Mouse (Mus musculus) hindbrain, embryonic 16.5 days (tissue): ENCODE measurements around the gene Syngr1. TPM values are rescaled to one million over a fixed set of nuclear protein-coding genes. Genes with fewer than 3 reads are reported as not detected.

Experiments used
- ATAC-seq: fragments of 200-750 bp; cut with Nextera tagmentation; 2 replicates; pipeline ENCODE4 v1.8.0; 2017; ENCODE audit warnings: moderate TSS enrichment, moderate library complexity
- H3K27ac ChIP-seq: fragments of 300-500 bp; sonication (generic); 2 replicates; pipeline ENCODE4 v1.5.1; 2014; ENCODE audit warnings: low read depth, mild to moderate bottlenecking, control low read depth, low read length, moderate library complexity
- H3K27me3 ChIP-seq: fragments of 300-500 bp; sonication (generic); replicated peaks from 2 replicates; pipeline ENCODE4 v1.6.1; 2014; ENCODE audit warnings: low read length; ENCODE audit not compliant: control insufficient read depth, insufficient read depth
- H3K36me3 ChIP-seq: fragments of 300-500 bp; sonication (generic); 2 replicates; pipeline ENCODE4 v1.6.1; 2014; ENCODE audit warnings: mild to moderate bottlenecking, low read length, moderate library complexity, mixed read lengths; ENCODE audit not compliant: control insufficient read depth, insufficient read depth
- H3K4me1 ChIP-seq: fragments of 300-500 bp; sonication (generic); 2 replicates; pipeline ENCODE4 v1.6.1; 2014; ENCODE audit warnings: low read depth, low read length; ENCODE audit not compliant: control insufficient read depth, insufficient read depth
- H3K4me2 ChIP-seq: fragments of 300-500 bp; sonication (generic); 2 replicates; pipeline ENCODE4 v1.6.1; 2014; ENCODE audit warnings: mild to moderate bottlenecking, low read length, control low read depth, moderate library complexity
- H3K4me3 ChIP-seq: fragments of 300-500 bp; sonication (generic); 2 replicates; pipeline ENCODE4 v1.5.1; 2014; ENCODE audit warnings: mild to moderate bottlenecking, low read length, control low read depth, moderate library complexity
- H3K9ac ChIP-seq: fragments of 300-500 bp; sonication (generic); 2 replicates; pipeline ENCODE4 v1.6.1; 2014; ENCODE audit warnings: low read depth, mild to moderate bottlenecking, control low read depth, low read length, moderate library complexity
- H3K9me3 ChIP-seq: fragments of 300-500 bp; sonication (generic); 2 replicates; pipeline ENCODE4 v1.6.1; 2014; ENCODE audit warnings: mild to moderate bottlenecking, low read length, moderate library complexity; ENCODE audit not compliant: control insufficient read depth
- WGBS: fragments of 180-500 bp; shearing (Covaris S2); extraction: QIAGEN DNeasy Blood & Tissue Kit; methylation state at CpG from one replicate; pipeline ENCODE4 v1.1.7; 2014; 5-methylcytosine and 5-hydroxymethylcytosine counted together
- polyA plus RNA-seq: library from polyadenylated mRNA; unstranded; fragments of >200 nt; fragmentation: Nextera tagmentation; extraction: Ambion mirVana; gene quantifications from 2 replicates; pipeline ENCODE4 v1.2.1, GENCODE M21; 2015

The Syngr1 gene
- polyA plus RNA-seq, 1 experiment from 2014 or later, result 80.3 TPM

DNA sequence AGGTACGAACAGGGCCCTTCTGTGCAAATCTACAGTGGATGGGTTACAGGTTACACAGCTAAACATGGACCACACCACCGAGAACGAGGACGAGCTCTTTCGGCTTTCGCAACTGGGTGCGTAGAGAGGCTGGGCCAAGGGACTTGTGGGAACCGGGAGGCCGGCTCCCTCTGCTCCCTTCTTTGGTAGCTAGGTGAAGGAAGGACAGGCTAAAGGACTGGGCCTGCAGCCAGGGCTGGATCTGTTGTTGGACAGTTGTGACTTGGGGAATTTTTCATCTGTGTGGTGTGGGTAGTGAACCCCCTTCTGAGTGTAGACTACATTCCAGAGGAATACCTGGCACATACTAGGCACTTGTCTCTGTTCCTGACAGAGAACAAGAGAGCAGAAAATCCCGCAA, 61.5 kb downstream of the Syngr1 start:
- no peaks in the 10 kb centered on the region for H3K27me3 ChIP-seq
- H3K9me3 ChIP-seq, result no peaks in the 10 kb centered on the region
- no peak overlapping the region for H3K4me3 ChIP-seq
- H3K4me1 ChIP-seq, result no peaks in the 10 kb centered on the region
- H3K36me3 ChIP-seq, result peaks cover 15% of the 10 kb centered on the region
- no peak overlapping the region for H3K9ac ChIP-seq
- ATAC-seq, result no peak
- WGBS, result 89% methylated on average over 10 of the region's 10 CpGs
- no peak overlapping the region for H3K27ac ChIP-seq
- no peak overlapping the region for H3K4me2 ChIP-seq

DNA sequence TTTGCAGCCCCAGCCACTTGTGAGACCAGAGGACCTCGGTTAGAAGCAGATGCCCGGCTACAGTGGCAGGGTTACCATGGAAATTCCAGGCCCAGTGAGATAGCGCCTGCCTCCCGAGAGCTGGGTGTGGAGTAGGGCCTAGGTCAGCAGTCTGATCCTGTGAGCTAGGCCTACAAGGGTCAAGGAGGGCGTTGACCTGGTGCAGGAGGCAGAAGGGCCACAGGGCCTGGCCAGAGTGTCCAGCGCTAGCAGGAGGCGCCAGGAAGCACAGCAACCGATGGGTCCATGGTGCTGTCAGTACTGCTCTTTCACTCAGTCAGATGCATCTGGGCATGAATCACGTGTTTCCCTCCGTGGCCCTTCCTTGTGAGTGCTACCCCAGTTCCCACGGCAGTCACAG, 62.6 kb downstream of the Syngr1 start:
- Histone ChIP-seq H3K9me3 (no peaks in the 10 kb centered on the region), H3K27me3 (no peaks in the 10 kb centered on the region), H3K9ac (no peak overlapping the region), H3K4me1 (no peaks in the 10 kb centered on the region), H3K27ac (no peak overlapping the region), H3K4me2 (no peak overlapping the region), H3K36me3 (peaks cover 24% of the 10 kb centered on the region), H3K4me3 (no peak overlapping the region)
- WGBS, result 81% methylated on average over 11 of the region's 11 CpGs
- no peak for ATAC-seq

DNA sequence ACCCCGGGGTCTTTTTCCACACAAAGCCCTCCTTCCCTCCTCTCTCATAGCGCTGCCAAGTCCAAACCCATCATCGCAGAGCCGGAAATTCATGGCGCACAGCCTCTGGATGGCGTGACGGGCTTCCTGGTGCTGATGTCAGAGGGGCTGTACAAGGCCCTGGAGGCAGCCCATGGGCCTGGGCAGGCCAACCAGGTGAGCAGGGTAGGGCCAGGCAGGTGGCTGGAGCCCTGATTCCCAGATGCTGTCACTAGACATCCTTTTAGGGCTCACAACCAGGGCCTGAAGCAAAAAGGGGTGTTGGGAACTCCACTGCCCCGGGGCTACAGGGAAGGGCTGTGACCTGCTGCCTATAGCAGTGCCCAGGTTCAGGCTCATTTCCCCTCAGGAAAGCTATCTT, 64.6 kb downstream of the Syngr1 start:
- Histone ChIP-seq H3K4me3 (no peak overlapping the region), H3K36me3 (peaks cover 31% of the 10 kb centered on the region), H3K9ac (no peak overlapping the region), H3K9me3 (no peaks in the 10 kb centered on the region), H3K27me3 (no peaks in the 10 kb centered on the region), H3K27ac (no peak overlapping the region), H3K4me2 (no peak overlapping the region), H3K4me1 (no peaks in the 10 kb centered on the region)
- no peak for ATAC-seq
- 92% methylated on average over 8 of the region's 8 CpGs for WGBS

DNA sequence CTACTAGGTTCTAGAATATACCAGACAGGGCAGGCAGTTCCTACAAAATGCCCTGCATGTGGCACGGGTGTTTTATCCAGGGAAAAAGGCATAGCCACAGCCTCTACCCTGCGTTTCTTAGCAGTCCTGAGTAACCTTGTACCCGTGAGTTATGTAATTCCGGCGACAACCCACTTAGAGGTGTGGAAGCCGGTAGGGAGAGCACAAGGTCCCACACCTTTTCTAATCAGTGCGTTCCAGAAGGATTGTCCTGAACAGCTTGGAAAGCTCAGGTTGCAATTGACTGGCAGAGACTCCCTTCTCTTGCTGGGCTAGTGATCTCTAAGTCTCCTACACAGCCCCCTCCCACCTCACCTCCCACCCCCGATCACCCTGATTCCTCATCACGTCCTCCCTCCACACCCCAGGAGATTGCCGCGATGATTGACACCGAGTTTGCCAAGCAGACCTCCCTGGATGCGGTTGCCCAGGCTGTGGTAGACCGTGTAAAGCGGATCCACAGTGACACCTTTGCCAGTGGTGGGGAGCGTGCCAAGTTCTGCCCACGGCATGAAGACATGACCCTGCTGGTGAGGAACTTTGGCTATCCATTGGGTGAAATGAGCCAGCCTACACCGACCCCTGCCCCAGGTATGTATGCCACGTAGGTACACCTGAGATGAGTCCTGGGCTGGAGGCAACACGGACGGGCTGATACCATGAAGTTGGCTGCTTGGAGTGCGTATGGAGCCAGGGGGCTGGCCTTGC, 66.2 kb downstream of the Syngr1 start:
- Histone ChIP-seq H3K4me1 (no peaks in the 10 kb centered on the region), H3K9me3 (no peaks in the 10 kb centered on the region), H3K4me3 (no peak overlapping the region), H3K27ac (no peak overlapping the region), H3K9ac (no peak overlapping the region), H3K36me3 (peaks cover 35% of the 10 kb centered on the region), H3K4me2 (no peak overlapping the region), H3K27me3 (no peaks in the 10 kb centered on the region)
- ATAC-seq, result no peak
- 93% methylated on average over 22 of the region's 22 CpGs for WGBS

DNA sequence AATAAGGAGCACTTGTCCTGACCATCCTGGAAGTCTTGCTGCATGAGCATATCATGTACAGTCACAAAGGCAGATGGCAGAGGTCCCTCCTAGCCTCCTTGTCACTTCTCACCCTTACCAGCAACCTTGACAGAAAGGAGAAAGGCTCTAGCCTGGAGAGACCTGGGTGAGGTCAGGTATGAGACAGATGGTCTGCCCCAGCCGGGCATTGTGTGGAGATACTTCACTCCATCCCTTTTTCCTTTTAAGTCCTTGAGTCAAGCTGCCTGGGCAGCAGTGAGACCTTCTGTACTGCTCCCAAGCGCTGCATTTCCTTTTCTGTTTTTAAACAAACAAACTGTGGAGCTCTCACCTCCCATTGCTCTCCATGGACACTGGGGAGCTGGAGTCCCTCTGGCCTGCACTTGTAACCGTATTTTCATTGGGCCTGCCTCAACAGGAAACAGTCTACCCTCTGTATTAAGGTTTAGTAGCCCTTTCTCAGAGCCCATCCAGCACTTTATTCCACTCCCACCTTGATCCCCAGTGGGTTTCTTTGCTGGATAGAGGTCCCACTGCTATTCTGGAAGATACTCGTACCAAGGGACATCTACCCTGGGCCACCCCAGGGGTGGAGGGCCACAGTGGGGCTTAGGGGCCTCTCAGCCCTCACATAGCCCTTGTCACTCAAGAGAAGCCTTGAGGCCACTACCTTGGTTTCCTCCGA, 67.0 kb downstream of the Syngr1 start:
- 69% methylated on average over 5 of the region's 5 CpGs for WGBS
- H3K36me3 ChIP-seq, result peaks cover 38% of the 10 kb centered on the region
- no peak overlapping the region for H3K4me2 ChIP-seq
- H3K27ac ChIP-seq, result no peak overlapping the region
- H3K4me1 ChIP-seq, result peaks cover 2% of the 10 kb centered on the region; the same call in 1 of the 2 replicates
- H3K9ac ChIP-seq, result no peak overlapping the region
- no peaks in the 10 kb centered on the region for H3K9me3 ChIP-seq
- H3K4me3 ChIP-seq, result no peak overlapping the region
- H3K27me3 ChIP-seq, result no peaks in the 10 kb centered on the region
- no peak for ATAC-seq

DNA sequence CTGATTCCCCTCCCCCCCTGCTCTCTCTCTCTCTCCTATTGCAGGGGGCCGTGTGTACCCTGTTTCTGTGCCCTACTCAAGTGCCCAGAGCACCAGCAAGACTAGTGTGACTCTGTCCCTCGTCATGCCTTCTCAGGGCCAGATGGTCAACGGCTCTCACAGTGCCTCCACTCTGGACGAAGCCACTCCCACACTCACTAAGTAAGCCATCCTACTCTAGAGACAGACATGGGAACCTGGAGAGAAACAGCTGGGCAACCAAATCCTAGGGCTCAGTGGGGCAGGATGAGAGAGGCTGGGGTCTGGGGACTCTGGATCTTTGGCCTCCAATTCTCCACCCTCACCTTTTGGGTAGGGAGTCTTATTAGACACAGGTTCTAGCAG, 67.6 kb downstream of the Syngr1 start:
- no peak overlapping the region for H3K4me2 ChIP-seq
- H3K9ac ChIP-seq, result no peak overlapping the region
- H3K4me3 ChIP-seq, result no peak overlapping the region
- H3K36me3 ChIP-seq, result peaks cover 38% of the 10 kb centered on the region
- H3K27ac ChIP-seq, result no peak overlapping the region
- peaks cover 2% of the 10 kb centered on the region; the same call in 1 of the 2 replicates for H3K4me1 ChIP-seq
- H3K9me3 ChIP-seq, result no peaks in the 10 kb centered on the region
- H3K27me3 ChIP-seq, result no peaks in the 10 kb centered on the region
- WGBS, result 58% methylated on average over 4 of the region's 4 CpGs
- ATAC-seq, result no peak

DNA sequence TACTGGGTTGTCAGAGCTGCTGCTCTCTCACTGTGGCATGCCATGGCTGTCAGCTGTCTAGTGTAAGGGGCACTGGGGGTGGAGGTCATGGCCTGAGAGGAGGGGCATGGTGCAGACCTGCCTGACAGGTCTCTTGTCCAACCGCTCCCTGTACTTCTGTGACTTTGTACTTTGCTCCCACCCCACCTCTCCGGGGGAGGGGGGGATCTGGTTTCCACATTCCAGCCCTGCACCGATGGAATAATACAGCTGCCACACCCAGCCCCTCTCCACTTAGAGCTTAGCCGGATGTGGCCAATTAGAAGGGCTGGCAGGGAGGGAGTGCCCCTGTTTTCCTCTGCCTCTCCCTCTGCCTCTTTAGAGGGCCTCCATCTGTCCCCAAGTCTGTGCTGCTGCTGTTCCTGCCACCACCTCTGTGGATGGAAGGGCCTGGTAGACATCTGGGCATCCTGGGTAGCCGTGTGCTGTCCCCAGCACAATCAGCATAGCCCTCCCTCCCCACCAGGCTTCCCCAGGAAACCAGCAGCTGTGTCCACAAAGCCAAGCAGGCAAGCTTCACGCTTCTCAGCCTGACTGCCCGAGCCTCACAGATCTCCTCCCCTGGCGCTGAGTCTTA, 68.3 kb downstream of the Syngr1 start:
- no peak overlapping the region for H3K9ac ChIP-seq
- no peaks in the 10 kb centered on the region for H3K9me3 ChIP-seq
- peak overlapping the region; percentile 9; the same call in 1 of the 2 replicates for H3K27ac ChIP-seq
- H3K36me3 ChIP-seq, result peaks cover 38% of the 10 kb centered on the region
- 61% methylated on average over 8 of the region's 8 CpGs for WGBS
- H3K4me2 ChIP-seq, result no peak overlapping the region
- no peak for ATAC-seq
- H3K27me3 ChIP-seq, result no peaks in the 10 kb centered on the region
- no peak overlapping the region for H3K4me3 ChIP-seq
- H3K4me1 ChIP-seq, result peaks cover 2% of the 10 kb centered on the region; the same call in 1 of the 2 replicates

DNA sequence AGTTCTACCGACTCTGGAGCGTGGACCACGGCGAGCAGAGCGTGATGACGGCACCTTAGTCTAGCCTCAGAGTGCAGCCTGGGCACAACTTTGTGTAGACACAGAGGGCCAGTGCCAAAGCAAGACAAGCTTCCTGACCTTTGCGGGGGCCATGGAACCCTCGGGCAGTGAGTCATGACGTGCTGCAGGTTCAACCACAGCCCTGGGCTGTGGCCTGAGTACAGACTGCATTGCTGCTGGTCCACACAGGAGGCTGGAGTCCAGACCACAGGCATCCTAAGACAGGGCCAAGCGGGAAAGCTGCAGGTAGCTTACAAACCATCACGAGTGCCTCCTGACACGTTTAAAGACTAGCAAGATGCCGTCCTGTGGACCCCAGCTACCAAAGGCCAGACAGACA, 69.1 kb downstream of the Syngr1 start:
- Histone ChIP-seq H3K9me3 (no peaks in the 10 kb centered on the region), H3K27me3 (no peaks in the 10 kb centered on the region), H3K27ac (no peak overlapping the region), H3K4me2 (no peak overlapping the region), H3K4me1 (peaks cover 2% of the 10 kb centered on the region; the same call in 1 of the 2 replicates), H3K36me3 (peaks cover 36% of the 10 kb centered on the region), H3K4me3 (no peak overlapping the region), H3K9ac (no peak overlapping the region)
- WGBS, result 91% methylated on average over 13 of the region's 13 CpGs
- ATAC-seq, result no peak

DNA sequence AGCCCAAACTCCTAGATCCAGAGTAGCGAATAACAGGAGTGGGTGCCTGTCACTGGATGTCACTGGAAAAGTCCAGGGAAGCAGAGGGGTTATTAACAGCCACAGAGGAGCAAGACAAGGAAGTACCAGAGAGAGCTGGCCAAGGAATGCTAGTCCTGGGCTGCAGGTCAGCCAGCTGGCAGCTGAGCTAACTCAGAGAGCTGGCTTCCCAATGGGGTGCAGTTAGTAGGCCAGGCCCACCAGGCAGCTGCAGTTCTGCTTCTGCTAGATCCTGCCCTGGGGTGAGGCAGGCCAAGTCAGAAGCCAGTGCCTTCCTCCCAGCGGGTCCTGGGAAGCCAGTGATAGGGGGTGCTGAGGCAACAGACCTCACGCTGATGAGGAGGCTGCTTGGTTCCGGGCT, 69.6 kb downstream of the Syngr1 start:
- Histone ChIP-seq H3K4me2 (no peak overlapping the region), H3K4me3 (no peak overlapping the region), H3K4me1 (peaks cover 2% of the 10 kb centered on the region; the same call in 1 of the 2 replicates), H3K9ac (no peak overlapping the region), H3K27me3 (no peaks in the 10 kb centered on the region), H3K9me3 (no peaks in the 10 kb centered on the region), H3K27ac (no peak overlapping the region; the same call in 1 of the 2 replicates), H3K36me3 (peaks cover 35% of the 10 kb centered on the region)
- 94% methylated on average over 4 of the region's 4 CpGs for WGBS
- no peak for ATAC-seq
